Mouse (Mus musculus): ENCODE measurements around the gene Snx29. TPM values are rescaled to one million over a fixed set of nuclear protein-coding genes. Genes with fewer than 3 reads are reported as not detected.

The Snx29 gene
- polyA plus RNA-seq, 1 experiment from 2014 or later: 12.1 TPM

DNA sequence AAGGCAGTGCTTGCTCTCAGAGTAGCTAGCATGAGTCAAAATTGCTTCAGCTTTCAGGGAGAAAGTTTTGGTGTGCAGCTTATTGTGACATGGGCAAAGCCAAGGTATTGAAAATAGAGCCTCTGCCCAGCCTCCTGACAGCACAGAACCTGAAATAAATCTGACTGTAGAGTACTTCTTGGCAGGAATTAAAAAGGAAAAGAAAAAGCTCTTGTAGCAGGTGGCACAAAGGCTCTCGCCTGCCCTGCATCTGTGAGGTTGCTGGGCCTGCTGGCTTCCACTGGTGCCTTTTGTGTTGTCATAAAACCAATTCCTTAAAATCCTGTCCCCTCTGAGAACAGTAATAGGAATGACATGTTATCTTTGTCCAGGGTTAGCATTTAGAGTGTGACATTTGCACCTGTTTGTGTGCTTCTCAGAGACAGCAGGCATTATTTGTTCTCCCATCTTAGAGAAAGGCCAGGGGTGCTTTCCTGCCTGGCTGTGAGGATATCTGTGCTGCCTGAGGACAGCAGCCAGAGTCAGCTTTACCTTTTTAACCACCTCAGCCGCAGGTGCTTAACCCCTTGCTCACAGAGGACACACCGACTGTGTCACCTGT lies 289.9 kb downstream of the Snx29 start:
- Histone ChIP-seq H3K4me1 (no peaks in the 10 kb centered on the region), H3K4me3 (no peak overlapping the region), H3K27ac (replicated peaks) (no peak overlapping the region), H3K36me3 (replicated peaks) (0 out of 2 replicates have a peak, but pooled peaks cover 4% of the 10 kb centered on the region), H3K27me3 (replicated peaks; ENCODE audit: low read depth, poor library complexity, severe bottlenecking) (no peaks in the 10 kb centered on the region), H3K9me3 (peaks cover 6% of the 10 kb centered on the region; the same call in 1 of the 2 replicates)
- WGBS: 86% methylated on average over 3 of the region's 3 CpGs
- no peak for DNase-seq (ENCODE audit: low spot score)

DNA sequence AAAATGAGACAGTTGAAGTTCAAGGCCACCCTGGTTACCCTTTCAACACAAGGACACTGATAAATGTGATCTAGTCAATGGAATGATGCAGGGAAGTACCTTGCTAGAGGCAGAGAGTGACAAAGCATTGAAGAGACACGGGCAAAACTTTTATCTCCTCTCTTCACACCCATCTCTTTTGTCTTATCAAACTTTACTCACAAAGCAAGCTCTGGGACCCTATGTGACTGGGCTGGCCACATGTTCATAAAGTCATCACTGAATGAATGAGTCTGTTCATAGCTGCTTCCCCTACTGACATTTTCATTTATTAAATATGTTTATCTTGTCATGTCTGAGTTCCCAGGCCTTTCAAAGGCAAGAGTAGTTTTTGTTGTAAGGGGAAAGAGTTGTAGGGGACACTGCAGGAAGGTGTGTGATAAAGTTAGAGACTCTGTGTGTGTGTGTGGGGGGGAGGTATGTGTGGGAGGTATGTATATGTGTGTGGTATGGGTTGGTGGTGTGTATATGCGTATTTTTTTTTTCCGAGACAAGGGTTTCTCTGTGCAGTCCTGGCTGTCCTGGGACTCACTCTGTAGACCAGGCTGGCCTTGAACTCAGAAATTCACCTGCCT lies 291.8 kb downstream of the Snx29 start:
- H3K36me3 ChIP-seq (replicated peaks): 0 out of 2 replicates have a peak, but pooled peaks cover 4% of the 10 kb centered on the region
- no peaks in the 10 kb centered on the region for H3K27me3 ChIP-seq (replicated peaks; ENCODE audit: low read depth, poor library complexity, severe bottlenecking)
- no peak for DNase-seq (ENCODE audit: low spot score)
- H3K4me3 ChIP-seq: no peak overlapping the region
- WGBS: 92% methylated on average over 3 of the region's 3 CpGs
- no peaks in the 10 kb centered on the region for H3K4me1 ChIP-seq
- no peak overlapping the region for H3K27ac ChIP-seq (replicated peaks)
- H3K9me3 ChIP-seq: peaks cover 6% of the 10 kb centered on the region; the same call in 1 of the 2 replicates

DNA sequence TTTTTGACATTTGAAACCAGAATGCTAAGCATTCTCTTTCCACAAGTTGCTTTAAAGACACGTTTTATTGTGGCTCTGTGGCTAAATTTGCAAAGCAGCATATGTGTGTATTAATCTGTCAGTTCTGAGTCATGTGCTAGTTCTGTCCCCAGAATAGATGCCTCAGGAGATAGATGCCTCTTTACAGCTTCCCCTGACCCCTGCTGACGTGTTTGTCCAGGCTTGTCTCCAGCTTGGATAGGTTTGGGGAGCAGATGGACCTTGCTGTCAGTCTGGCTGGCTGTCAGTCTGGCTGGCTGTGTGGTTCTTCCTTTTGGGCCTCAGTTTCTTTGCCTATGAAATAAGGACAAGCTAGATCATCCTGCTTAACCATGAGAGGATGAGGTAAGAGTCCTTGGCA lies 292.9 kb downstream of the Snx29 start:
- 0 out of 2 replicates have a peak, but pooled peaks cover 4% of the 10 kb centered on the region for H3K36me3 ChIP-seq (replicated peaks)
- H3K27me3 ChIP-seq (replicated peaks; ENCODE audit: low read depth, poor library complexity, severe bottlenecking): no peaks in the 10 kb centered on the region
- 72% methylated on average over 2 of the region's 2 CpGs for WGBS
- H3K4me1 ChIP-seq: no peaks in the 10 kb centered on the region
- H3K9me3 ChIP-seq: peaks cover 6% of the 10 kb centered on the region; the same call in 1 of the 2 replicates
- H3K4me3 ChIP-seq: no peak overlapping the region
- H3K27ac ChIP-seq (replicated peaks): no peak overlapping the region
- DNase-seq (ENCODE audit: low spot score): no peak

DNA sequence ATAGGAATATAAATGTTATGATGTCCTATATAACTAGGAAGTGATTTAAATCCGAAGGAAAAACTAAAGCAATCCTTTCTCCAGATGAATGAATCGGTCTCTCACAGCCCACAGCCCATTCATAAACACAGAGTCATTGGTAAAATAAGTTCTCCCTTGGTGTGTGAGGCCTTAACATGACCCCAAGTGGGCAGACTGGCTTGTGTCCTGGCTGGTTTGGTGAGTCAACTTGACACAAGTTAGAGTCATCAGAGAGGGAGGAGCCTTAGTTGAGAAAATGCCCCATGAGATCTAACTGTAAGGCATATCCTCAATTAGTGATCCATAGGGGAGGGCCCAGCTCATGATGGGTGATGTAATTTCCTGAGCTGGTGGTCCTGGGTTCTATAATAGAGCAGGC lies 297.2 kb downstream of the Snx29 start:
- Histone ChIP-seq H3K9me3 (peaks cover 6% of the 10 kb centered on the region; the same call in 1 of the 2 replicates), H3K36me3 (replicated peaks) (0 out of 2 replicates have a peak, but pooled peaks cover 4% of the 10 kb centered on the region), H3K27me3 (replicated peaks; ENCODE audit: low read depth, poor library complexity, severe bottlenecking) (no peaks in the 10 kb centered on the region), H3K4me3 (no peak overlapping the region), H3K4me1 (no peaks in the 10 kb centered on the region), H3K27ac (replicated peaks) (no peak overlapping the region)
- no peak for DNase-seq (ENCODE audit: low spot score)
- WGBS: 88% methylated on average over 2 of the region's 2 CpGs

DNA sequence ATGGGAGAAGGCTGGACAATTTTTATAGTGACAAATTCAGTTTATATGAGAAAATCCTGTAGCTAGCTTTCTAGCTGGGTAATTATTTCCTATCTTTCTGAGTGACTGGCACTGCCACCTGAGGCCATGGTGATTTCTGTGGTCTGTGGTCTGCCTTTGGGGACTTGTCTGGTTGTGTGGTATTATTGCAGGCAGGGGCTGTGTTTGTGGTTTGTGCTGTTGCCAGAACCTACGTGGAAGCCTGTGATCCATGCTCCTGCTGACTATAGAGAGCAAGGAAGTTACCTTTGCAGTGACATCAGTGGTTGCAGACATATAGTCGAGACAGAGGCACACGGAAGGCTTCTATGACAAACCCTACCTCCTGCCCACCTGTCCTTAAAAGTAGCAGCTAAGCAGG lies 298.3 kb downstream of the Snx29 start:
- H3K27me3 ChIP-seq (replicated peaks; ENCODE audit: low read depth, poor library complexity, severe bottlenecking): no peaks in the 10 kb centered on the region
- H3K4me3 ChIP-seq: no peak overlapping the region
- H3K9me3 ChIP-seq: peaks cover 6% of the 10 kb centered on the region; the same call in 1 of the 2 replicates
- H3K4me1 ChIP-seq: no peaks in the 10 kb centered on the region
- H3K27ac ChIP-seq (replicated peaks): no peak overlapping the region
- H3K36me3 ChIP-seq (replicated peaks): 0 out of 2 replicates have a peak, but pooled peaks cover 4% of the 10 kb centered on the region
- no peak for DNase-seq (ENCODE audit: low spot score)
- 86% methylated on average over 3 of the region's 3 CpGs for WGBS

DNA sequence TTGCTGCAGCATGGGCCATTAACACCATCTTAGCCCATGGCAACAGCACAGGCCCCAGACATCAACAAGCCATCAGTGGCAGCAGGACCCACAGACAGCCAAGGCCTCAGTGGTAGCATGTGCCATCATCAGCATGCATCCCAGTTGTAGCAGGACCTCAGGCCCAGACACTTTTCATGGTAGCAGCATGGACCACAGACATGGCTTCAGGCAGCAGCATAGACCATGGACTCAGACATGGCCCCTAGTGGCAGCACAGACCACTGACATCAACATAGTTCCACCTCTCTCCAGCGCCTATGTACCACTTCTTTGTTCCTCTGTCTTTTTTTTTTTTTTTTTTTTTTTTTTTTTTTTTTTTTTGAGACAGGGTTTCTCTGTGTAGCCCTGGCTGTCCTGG lies 299.0 kb downstream of the Snx29 start:
- WGBS: 69% methylated on average over 1 of the region's 1 CpGs
- Histone ChIP-seq H3K4me3 (no peak overlapping the region), H3K27ac (replicated peaks) (no peak overlapping the region), H3K27me3 (replicated peaks; ENCODE audit: low read depth, poor library complexity, severe bottlenecking) (no peaks in the 10 kb centered on the region), H3K36me3 (replicated peaks) (0 out of 2 replicates have a peak, but pooled peaks cover 2% of the 10 kb centered on the region), H3K9me3 (peaks cover 3% of the 10 kb centered on the region; the same call in 1 of the 2 replicates), H3K4me1 (no peaks in the 10 kb centered on the region)
- no peak for DNase-seq (ENCODE audit: low spot score)

DNA sequence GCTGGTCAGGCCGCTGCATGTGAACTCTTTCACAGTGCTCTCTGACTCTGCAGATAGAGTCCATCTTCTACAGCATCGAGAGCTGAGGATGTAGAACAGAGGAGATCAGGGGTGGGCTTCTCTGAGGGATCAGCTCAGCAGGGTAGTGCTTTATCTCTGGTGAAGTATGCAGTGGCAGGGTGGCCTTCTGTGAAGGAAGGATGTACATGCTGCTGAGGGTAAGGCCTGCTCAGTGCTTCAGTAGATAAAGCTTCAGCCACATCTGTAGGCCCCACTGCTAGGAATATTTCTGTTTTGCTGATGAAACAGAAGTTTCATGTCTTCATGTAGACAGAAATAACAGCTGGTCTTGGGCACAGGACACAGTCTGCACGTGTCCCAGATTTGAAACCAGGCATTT lies 300.3 kb downstream of the Snx29 start:
- no peak for DNase-seq (ENCODE audit: low spot score)
- Histone ChIP-seq H3K27ac (replicated peaks) (no peak overlapping the region), H3K4me1 (no peaks in the 10 kb centered on the region), H3K4me3 (no peak overlapping the region), H3K9me3 (no peaks in the 10 kb centered on the region), H3K27me3 (replicated peaks; ENCODE audit: low read depth, poor library complexity, severe bottlenecking) (no peaks in the 10 kb centered on the region), H3K36me3 (replicated peaks) (no peaks in the 10 kb centered on the region)
- 88% methylated on average over 3 of the region's 3 CpGs for WGBS

DNA sequence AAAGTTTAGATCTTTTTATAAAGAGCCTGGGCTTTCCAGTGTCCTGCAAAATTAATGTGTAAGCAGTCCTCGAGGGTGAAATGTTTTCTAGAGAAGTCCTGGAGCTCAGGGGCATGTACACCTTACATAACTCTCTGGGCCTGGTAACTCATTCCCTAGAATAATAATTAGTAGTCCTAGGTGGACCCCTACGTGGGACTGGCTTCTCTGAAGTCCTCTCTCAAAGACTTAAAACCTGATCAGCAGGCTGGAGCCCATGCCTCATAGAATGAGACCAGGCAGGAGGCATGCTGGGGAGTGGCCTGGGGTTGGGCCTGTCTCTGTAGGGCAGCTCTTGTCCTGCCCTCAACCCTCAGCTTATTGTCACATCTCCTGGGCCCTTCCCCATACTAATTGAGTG lies 301.4 kb downstream of the Snx29 start:
- Histone ChIP-seq H3K4me1 (no peaks in the 10 kb centered on the region), H3K36me3 (replicated peaks) (no peaks in the 10 kb centered on the region), H3K4me3 (no peak overlapping the region), H3K9me3 (no peaks in the 10 kb centered on the region), H3K27ac (replicated peaks) (no peak overlapping the region), H3K27me3 (replicated peaks; ENCODE audit: low read depth, poor library complexity, severe bottlenecking) (no peaks in the 10 kb centered on the region)
- no peak for DNase-seq (ENCODE audit: low spot score)
- 71% methylated on average over 2 of the region's 2 CpGs for WGBS

DNA sequence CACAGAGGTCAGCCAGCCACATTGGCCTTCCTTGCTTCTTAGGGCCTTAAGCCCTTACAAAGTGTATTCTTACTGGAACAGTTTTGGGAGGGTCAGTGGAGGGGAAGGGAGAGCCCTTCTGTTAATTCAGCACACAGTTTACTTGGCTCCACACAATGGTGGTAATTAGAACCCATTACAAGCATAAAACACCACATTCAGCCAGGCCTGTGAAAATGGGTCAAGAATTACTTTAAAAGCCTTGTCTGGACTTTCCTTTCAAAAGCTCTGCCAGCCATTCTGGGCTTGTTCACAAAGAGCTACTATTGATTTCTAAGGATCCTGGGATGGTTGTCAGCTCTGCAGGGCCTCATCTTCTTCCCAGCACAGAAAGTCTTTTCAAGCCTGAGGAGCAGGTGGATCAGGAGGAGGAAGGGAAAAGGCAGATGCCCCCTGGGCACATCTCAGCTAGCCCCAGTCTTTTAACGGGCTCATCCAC lies 303.3 kb downstream of the Snx29 start:
- 48% methylated on average over 1 of the region's 1 CpGs for WGBS
- no peaks in the 10 kb centered on the region for H3K27me3 ChIP-seq (replicated peaks; ENCODE audit: low read depth, poor library complexity, severe bottlenecking)
- H3K27ac ChIP-seq (replicated peaks): no peak overlapping the region
- H3K4me3 ChIP-seq: no peak overlapping the region
- no peaks in the 10 kb centered on the region for H3K4me1 ChIP-seq
- no peaks in the 10 kb centered on the region for H3K9me3 ChIP-seq
- DNase-seq (ENCODE audit: low spot score): no peak
- H3K36me3 ChIP-seq (replicated peaks): no peaks in the 10 kb centered on the region

DNA sequence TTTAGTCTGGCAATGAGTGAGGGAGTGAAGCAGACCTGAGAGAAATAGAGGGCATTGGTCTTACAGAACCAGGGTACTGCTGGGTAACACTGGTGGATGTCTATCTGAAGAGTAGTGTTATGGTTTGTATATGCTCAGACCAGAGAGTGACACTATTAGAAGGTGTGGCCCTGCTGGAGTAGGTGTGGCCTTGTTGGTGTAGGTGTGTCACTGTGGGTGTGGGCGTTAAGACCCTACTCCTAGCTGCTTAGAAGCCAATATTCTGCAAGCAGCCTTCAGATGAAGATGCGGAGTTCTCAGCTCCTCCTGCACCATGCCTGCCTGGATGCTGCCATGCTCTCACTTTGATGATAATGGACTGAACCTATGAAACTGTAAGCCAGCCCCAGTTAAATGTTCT lies 303.9 kb downstream of the Snx29 start:
- DNase-seq (ENCODE audit: low spot score): no peak
- Histone ChIP-seq H3K27me3 (replicated peaks; ENCODE audit: low read depth, poor library complexity, severe bottlenecking) (no peaks in the 10 kb centered on the region), H3K27ac (replicated peaks) (no peak overlapping the region), H3K4me1 (no peaks in the 10 kb centered on the region), H3K9me3 (no peaks in the 10 kb centered on the region), H3K36me3 (replicated peaks) (no peaks in the 10 kb centered on the region), H3K4me3 (no peak overlapping the region)
- 80% methylated on average over 2 of the region's 2 CpGs for WGBS

DNA sequence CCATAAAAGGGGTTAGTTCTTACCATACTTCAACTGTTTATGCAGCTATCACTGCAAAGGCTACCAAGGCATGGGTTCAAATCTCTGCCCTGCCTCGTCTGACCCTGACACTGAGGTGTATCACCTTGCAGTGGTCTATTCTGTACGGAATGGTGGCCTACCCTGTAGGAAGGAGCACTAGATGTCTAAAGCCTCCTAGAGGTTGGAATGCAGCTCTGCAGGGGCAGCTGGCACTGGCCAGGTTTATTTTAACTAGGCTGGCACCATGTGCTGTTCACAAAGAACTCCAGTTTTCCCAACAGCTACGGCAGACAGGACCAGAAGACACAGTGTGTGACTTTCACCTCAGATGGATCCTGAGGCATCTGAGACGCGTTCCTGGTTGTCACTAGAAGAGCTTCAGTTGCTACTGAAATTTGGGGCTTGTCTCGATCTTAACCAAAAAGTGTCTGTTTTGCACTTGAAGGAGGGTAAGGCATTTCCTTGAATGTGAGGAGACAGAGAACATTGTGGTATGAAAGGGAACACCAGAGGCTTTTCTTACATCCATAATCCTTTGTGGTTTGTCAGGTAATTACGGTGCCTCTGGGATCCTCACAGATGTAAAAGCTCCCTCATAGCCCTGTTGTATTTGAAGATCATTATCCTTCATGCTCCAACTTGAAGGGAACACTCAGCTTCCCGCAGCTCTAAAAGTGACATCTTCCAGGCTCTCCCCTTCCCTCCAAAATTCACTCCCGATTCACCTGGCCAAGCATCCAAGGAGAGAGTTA lies 305.3 kb downstream of the Snx29 start:
- Histone ChIP-seq H3K4me3 (no peak overlapping the region), H3K27ac (replicated peaks) (no peak overlapping the region), H3K9me3 (no peaks in the 10 kb centered on the region), H3K27me3 (replicated peaks; ENCODE audit: low read depth, poor library complexity, severe bottlenecking) (no peaks in the 10 kb centered on the region), H3K36me3 (replicated peaks) (no peaks in the 10 kb centered on the region), H3K4me1 (no peaks in the 10 kb centered on the region)
- WGBS: 82% methylated on average over 9 of the region's 9 CpGs
- no peak for DNase-seq (ENCODE audit: low spot score)

DNA sequence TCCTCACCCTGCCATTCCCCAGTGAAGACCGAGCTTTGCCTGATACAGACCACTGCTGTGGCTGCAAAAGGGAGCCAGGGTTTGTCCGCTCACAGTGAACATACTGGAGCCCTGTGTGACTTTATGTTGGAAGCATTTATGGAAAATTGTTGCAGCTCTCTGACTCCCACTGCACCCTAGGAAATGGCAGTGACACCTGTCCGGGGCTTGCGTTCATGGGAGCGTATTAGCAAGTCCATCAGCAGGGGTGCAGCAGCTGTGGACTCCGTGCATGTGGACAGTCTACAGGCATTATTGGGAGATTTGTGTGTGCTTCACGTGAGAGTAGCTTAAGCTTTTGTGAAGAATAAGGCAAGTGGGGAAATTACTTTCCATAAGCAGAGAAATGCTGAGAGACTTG lies 307.0 kb downstream of the Snx29 start:
- no peaks in the 10 kb centered on the region for H3K36me3 ChIP-seq (replicated peaks)
- H3K27ac ChIP-seq (replicated peaks): no peak overlapping the region
- DNase-seq (ENCODE audit: low spot score): no peak
- H3K4me3 ChIP-seq: no peak overlapping the region
- WGBS: 93% methylated on average over 7 of the region's 7 CpGs
- H3K4me1 ChIP-seq: no peaks in the 10 kb centered on the region
- H3K27me3 ChIP-seq (replicated peaks; ENCODE audit: low read depth, poor library complexity, severe bottlenecking): no peaks in the 10 kb centered on the region
- no peaks in the 10 kb centered on the region for H3K9me3 ChIP-seq

All from embryonic facial prominence, embryonic 10.5 days (tissue).